Mouse (Mus musculus) forebrain, embryonic 16.5 days (tissue): ENCODE measurements at regions not wholly inside any gene's neighbourhood (a gene's known extent, or its start where the extent isn't known, plus 50 kb on each side); places are given as distances from the start of the nearest gene placed in this dataset.

ENCODE experiments used
- ATAC-seq: fragments of 200-750 bp; cut with Nextera tagmentation; 2 replicates; pipeline ENCODE4 v1.8.0; 2017; ENCODE audit warnings: mild to moderate bottlenecking, moderate library complexity
- H3K27ac ChIP-seq: fragments of 300-500 bp; sonication (generic); 2 replicates; pipeline ENCODE4 v1.5.1; 2014; ENCODE audit warnings: low read length, control low read depth
- H3K27me3 ChIP-seq: fragments of 300-500 bp; sonication (generic); replicated peaks from 2 replicates; pipeline ENCODE4 v1.6.1; 2014; ENCODE audit warnings: low read length; ENCODE audit not compliant: control insufficient read depth, insufficient read depth
- H3K36me3 ChIP-seq: fragments of 300-500 bp; sonication (generic); 2 replicates; pipeline ENCODE4 v1.6.1; 2014; ENCODE audit not compliant: control insufficient read depth, insufficient read depth
- H3K4me1 ChIP-seq: fragments of 300-500 bp; sonication (generic); replicated peaks from 2 replicates; pipeline ENCODE4 v1.6.1; 2014; ENCODE audit warnings: low read length; ENCODE audit not compliant: control insufficient read depth, insufficient read depth
- H3K4me2 ChIP-seq: fragments of 300-500 bp; sonication (generic); 2 replicates; pipeline ENCODE4 v1.6.1; 2014; ENCODE audit warnings: mild to moderate bottlenecking, low read length, control low read depth
- H3K4me3 ChIP-seq: fragments of 300-500 bp; sonication (generic); replicated peaks from 2 replicates; pipeline ENCODE4 v1.5.1; 2014; ENCODE audit warnings: mild to moderate bottlenecking, low read length, control low read depth
- H3K9ac ChIP-seq: fragments of 300-500 bp; sonication (generic); replicated peaks from 2 replicates; pipeline ENCODE4 v1.6.1; 2014; ENCODE audit warnings: low read depth, low read length, control low read depth
- H3K9me3 ChIP-seq: fragments of 300-500 bp; sonication (generic); 2 replicates; pipeline ENCODE4 v1.6.1; 2016; ENCODE audit warnings: low read length; ENCODE audit not compliant: control insufficient read depth
- WGBS: fragments of 180-500 bp; shearing (Covaris S2); extraction: QIAGEN DNeasy Blood & Tissue Kit; methylation state at CpG from one replicate; pipeline ENCODE4 v1.1.7; 2014; 5-methylcytosine and 5-hydroxymethylcytosine counted together

DNA sequence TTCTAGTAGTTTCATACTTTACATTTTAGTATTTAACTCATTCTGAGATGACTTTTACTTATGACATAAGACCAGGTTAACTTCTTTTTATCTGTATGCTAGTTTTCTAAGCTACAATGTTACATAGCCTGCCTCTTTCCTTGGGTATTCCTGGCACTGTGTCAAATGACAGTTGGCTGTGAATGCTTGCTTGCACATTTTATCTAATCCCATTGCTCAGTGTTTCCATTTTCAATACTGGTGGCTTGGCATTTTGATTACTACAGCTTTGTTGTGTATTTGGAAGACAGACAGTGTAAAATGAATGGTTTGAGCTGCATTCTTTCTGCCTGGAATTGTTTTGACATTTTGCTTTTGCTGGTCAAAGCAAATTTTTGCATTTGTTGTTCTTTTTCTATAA is 1359.2 kb downstream of the Defb40 start:
- peak; percentile 47 for ATAC-seq
- Histone ChIP-seq H3K9ac (no peak overlapping the region), H3K9me3 (no peaks in the 10 kb centered on the region), H3K27ac (no peak overlapping the region), H3K36me3 (no peaks in the 10 kb centered on the region), H3K27me3 (no peaks in the 10 kb centered on the region), H3K4me2 (no peak overlapping the region), H3K4me1 (0 out of 2 replicates have a peak, but pooled peaks cover 2% of the 10 kb centered on the region), H3K4me3 (no peak overlapping the region)

GRCm38 (mm10) chr8:17618147-17618546 is 1359.9 kb downstream of the Defb40 start:
- Histone ChIP-seq H3K27ac (no peak overlapping the region), H3K4me1 (0 out of 2 replicates have a peak, but pooled peaks cover 2% of the 10 kb centered on the region), H3K4me3 (no peak overlapping the region), H3K27me3 (no peaks in the 10 kb centered on the region), H3K9me3 (no peaks in the 10 kb centered on the region), H3K9ac (no peak overlapping the region), H3K4me2 (no peak overlapping the region), H3K36me3 (no peaks in the 10 kb centered on the region)
- peak; percentile 90 for ATAC-seq

DNA sequence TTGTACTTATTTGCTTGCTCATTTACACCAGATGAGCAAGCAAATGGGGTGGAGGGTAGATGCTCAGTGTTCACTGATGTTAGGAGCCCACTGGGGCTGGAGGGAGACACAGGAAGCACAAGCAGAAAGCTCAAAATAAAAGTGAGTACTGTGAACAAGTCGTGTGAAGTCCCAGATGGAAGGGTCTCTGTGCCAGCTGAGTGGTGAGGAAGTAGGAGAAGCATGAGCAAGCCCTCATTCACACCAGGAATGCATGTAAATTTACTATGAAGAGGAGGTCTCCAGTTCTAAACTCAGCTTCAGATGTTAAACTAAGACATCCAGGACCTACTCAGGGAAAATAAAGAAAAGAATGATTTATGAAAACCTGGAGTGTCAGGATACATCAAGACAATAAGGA is 1375.2 kb downstream of the Defb40 start:
- WGBS, result 52% methylated on average over 1 of the region's 1 CpGs
- Histone ChIP-seq H3K9me3 (no peaks in the 10 kb centered on the region), H3K27ac (no peak overlapping the region), H3K4me1 (no peaks in the 10 kb centered on the region), H3K4me2 (no peak overlapping the region), H3K4me3 (no peak overlapping the region), H3K36me3 (no peaks in the 10 kb centered on the region), H3K9ac (no peak overlapping the region), H3K27me3 (no peaks in the 10 kb centered on the region)
- no peak for ATAC-seq

- ATAC-seq, result no peak
- Histone ChIP-seq H3K36me3 (no peaks in the 10 kb centered on the region), H3K4me1 (no peaks in the 10 kb centered on the region), H3K9ac (no peak overlapping the region), H3K4me3 (no peak overlapping the region), H3K27ac (no peak overlapping the region), H3K27me3 (no peaks in the 10 kb centered on the region), H3K4me2 (no peak overlapping the region), H3K9me3 (no peaks in the 10 kb centered on the region)
- 93% methylated on average over 4 of the region's 4 CpGs for WGBS
Observed at GRCm38 (mm10) chr8:17598736-17599135, 1379.3 kb downstream of the Defb40 start.

- Histone ChIP-seq H3K4me3 (no peak overlapping the region), H3K36me3 (no peaks in the 10 kb centered on the region), H3K9ac (no peak overlapping the region), H3K27me3 (no peaks in the 10 kb centered on the region), H3K9me3 (no peaks in the 10 kb centered on the region), H3K27ac (no peak overlapping the region), H3K4me2 (no peak overlapping the region), H3K4me1 (no peaks in the 10 kb centered on the region)
- no peak for ATAC-seq
Observed at GRCm38 (mm10) chr8:17596559-17596958, 1381.5 kb downstream of the Defb40 start.

DNA sequence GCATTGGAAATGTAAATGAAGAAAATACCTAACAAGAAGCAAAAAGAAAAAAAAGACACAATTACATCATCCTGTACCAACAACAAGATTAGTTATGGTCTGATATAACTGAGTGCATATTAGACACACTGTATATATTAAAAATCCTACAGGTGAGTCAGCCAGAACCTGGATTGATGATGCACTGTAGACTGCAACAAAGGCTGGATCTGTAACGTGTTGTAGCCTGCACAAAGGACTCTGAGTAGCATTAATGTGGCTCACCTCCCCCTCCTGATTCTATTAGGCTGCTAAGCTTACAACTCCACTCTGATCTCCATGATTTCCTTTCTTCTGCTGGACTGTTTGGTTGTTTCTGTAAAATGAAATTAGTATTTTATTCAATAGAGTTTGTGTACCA is 1383.4 kb downstream of the Defb40 start:
- WGBS, result 37% methylated on average over 1 of the region's 1 CpGs
- Histone ChIP-seq H3K4me3 (no peak overlapping the region), H3K27ac (no peak overlapping the region), H3K4me1 (no peaks in the 10 kb centered on the region), H3K27me3 (no peaks in the 10 kb centered on the region), H3K9ac (no peak overlapping the region), H3K4me2 (no peak overlapping the region), H3K9me3 (no peaks in the 10 kb centered on the region), H3K36me3 (no peaks in the 10 kb centered on the region)
- ATAC-seq, result no peak

DNA sequence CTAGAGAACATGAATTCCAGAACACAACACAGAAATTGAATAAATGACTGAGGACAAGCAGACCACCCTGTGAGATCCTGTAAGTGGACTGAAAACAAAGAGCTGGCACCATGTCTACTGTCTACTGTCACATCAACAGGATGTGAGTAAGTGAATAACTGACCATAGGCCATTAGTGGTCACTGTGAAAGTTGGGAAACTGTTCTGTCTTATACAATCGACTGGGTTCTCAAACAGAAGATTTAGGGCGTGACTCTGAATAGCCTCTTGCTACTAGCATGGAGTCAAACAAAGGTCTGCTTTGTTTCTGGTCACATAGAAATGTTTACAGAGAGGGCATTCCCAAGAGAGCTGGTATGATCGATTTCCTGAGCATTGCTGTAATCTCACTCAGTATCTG is 1387.9 kb downstream of the Defb40 start:
- no peak for ATAC-seq
- H3K4me1 ChIP-seq, result peaks cover 9% of the 10 kb centered on the region
- H3K9ac ChIP-seq, result no peak overlapping the region
- no peak overlapping the region for H3K27ac ChIP-seq
- 83% methylated on average over 3 of the region's 3 CpGs for WGBS
- H3K4me2 ChIP-seq, result no peak overlapping the region
- H3K4me3 ChIP-seq, result no peak overlapping the region
- no peaks in the 10 kb centered on the region for H3K9me3 ChIP-seq
- H3K27me3 ChIP-seq, result no peaks in the 10 kb centered on the region
- no peaks in the 10 kb centered on the region for H3K36me3 ChIP-seq

- Histone ChIP-seq H3K9me3 (no peaks in the 10 kb centered on the region), H3K27ac (no peak overlapping the region), H3K4me2 (no peak overlapping the region), H3K36me3 (no peaks in the 10 kb centered on the region), H3K4me1 (peaks cover 9% of the 10 kb centered on the region), H3K9ac (no peak overlapping the region), H3K27me3 (no peaks in the 10 kb centered on the region), H3K4me3 (no peak overlapping the region)
- ATAC-seq, result peak; percentile 40; the same call in 1 of the 2 replicates
Observed at GRCm38 (mm10) chr8:17588189-17588588, 1389.9 kb downstream of the Defb40 start.

DNA sequence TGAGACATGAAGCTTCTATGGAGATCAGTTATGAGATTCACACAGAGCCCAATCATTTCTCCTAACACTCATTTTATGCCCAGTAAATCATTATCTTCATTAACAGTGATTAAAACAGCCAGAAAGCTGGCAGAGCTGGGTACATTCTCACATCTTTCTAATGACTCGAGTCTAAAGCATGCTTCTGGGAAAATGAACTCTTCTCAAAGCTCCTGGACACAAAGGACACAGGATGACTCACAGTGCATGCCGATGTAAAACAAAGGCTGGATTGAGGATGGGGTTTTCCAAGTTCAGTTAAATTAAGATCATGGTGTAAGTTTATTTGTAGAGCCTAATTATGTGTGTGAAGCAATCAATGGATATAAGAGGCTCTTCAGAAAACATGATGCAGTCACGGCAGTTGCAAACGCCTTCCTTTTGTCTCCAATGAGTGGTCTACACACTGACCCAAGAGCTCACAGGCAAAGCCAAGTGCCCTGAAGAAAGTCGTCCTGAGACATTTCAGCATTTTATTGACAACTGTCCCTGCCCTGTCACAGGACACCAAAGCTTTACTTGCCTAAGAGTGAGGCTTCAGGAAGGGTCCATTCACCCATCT is 1390.7 kb downstream of the Defb40 start:
- Histone ChIP-seq H3K36me3 (no peaks in the 10 kb centered on the region), H3K27me3 (no peaks in the 10 kb centered on the region), H3K9me3 (no peaks in the 10 kb centered on the region), H3K4me3 (no peak overlapping the region), H3K4me2 (no peak overlapping the region), H3K9ac (no peak overlapping the region), H3K4me1 (peaks cover 9% of the 10 kb centered on the region), H3K27ac (no peak overlapping the region)
- 10% methylated on average over 5 of the region's 5 CpGs for WGBS
- ATAC-seq, result peak; percentile 75
